Mouse (Mus musculus) kidney, embryonic 15.5 days (tissue): ENCODE measurements at regions not wholly inside any gene's neighbourhood (a gene's known extent, or its start where the extent isn't known, plus 50 kb on each side); places are given as distances from the start of the nearest gene placed in this dataset.

Experiments
- ATAC-seq: fragments of 200-750 bp; cut with Nextera tagmentation; replicated peaks from 2 replicates; pipeline ENCODE4 v1.8.0; 2017; ENCODE audit warnings: moderate TSS enrichment; ENCODE audit not compliant: low FRiP score
- H3K27ac ChIP-seq: fragments of 300-500 bp; sonication (generic); 2 replicates; pipeline ENCODE4 v1.5.1; 2015; ENCODE audit warnings: mild to moderate bottlenecking, inconsistent platforms
- H3K27me3 ChIP-seq: fragments of 300-500 bp; sonication (generic); 2 replicates; pipeline ENCODE4 v1.6.1; 2015; ENCODE audit warnings: inconsistent platforms
- H3K36me3 ChIP-seq: fragments of 300-500 bp; sonication (generic); 2 replicates; pipeline ENCODE4 v1.6.1; 2015; ENCODE audit warnings: inconsistent platforms
- H3K4me1 ChIP-seq: fragments of 300-500 bp; sonication (generic); 2 replicates; pipeline ENCODE4 v1.6.1; 2015; ENCODE audit warnings: inconsistent platforms
- H3K4me2 ChIP-seq: fragments of 300-500 bp; sonication (generic); 2 replicates; pipeline ENCODE4 v1.6.1; 2015; ENCODE audit warnings: moderate library complexity, mild to moderate bottlenecking, inconsistent platforms
- H3K4me3 ChIP-seq: fragments of 300-500 bp; sonication (generic); replicated peaks from 2 replicates; pipeline ENCODE4 v1.5.1; 2015; ENCODE audit warnings: mild to moderate bottlenecking, inconsistent platforms
- H3K9ac ChIP-seq: fragments of 300-500 bp; sonication (generic); 2 replicates; pipeline ENCODE4 v1.6.1; 2015; ENCODE audit warnings: mild to moderate bottlenecking, inconsistent platforms
- H3K9me3 ChIP-seq: fragments of 300-500 bp; sonication (generic); replicated peaks from 2 replicates; pipeline ENCODE4 v1.6.1; 2016; ENCODE audit warnings: inconsistent platforms
- WGBS: fragments of 180-500 bp; shearing (Covaris S2); methylation state at CpG from one replicate; pipeline ENCODE4 v1.1.7; 2015; ENCODE audit warnings: mixed read lengths; 5-methylcytosine and 5-hydroxymethylcytosine counted together

- Histone ChIP-seq H3K27me3 (peaks cover 13% of the 10 kb centered on the region; the same call in 1 of the 2 replicates), H3K9ac (no peak overlapping the region), H3K4me1 (peaks cover 23% of the 10 kb centered on the region), H3K9me3 (no peaks in the 10 kb centered on the region), H3K36me3 (no peaks in the 10 kb centered on the region), H3K4me3 (no peak overlapping the region), H3K27ac (no peak overlapping the region), H3K4me2 (no peak overlapping the region)
- WGBS: 88% methylated on average over 9 of the region's 9 CpGs
- ATAC-seq: no peak
Observed at GRCm38 (mm10) chr4:148723208-148723607, 80.1 kb downstream of the Gm572 start.

GRCm38 (mm10) chr4:148723934-148724719 lies 80.1 kb upstream of the Casz1 start:
- peaks cover 13% of the 10 kb centered on the region; the same call in 1 of the 2 replicates for H3K27me3 ChIP-seq
- peak overlapping the region; percentile 83 for H3K4me2 ChIP-seq
- no peaks in the 10 kb centered on the region for H3K9me3 ChIP-seq
- H3K27ac ChIP-seq: 0 out of 2 replicates have a peak overlapping the region, but pooled peaks have one; percentile 9
- ATAC-seq: peak; percentile 70
- 4% methylated on average over 34 of the region's 39 CpGs for WGBS
- no peaks in the 10 kb centered on the region for H3K36me3 ChIP-seq
- H3K4me1 ChIP-seq: peaks cover 23% of the 10 kb centered on the region
- peak overlapping the region; percentile 24; the same call in 1 of the 2 replicates for H3K9ac ChIP-seq
- peak overlapping the region; percentile 43 for H3K4me3 ChIP-seq

- ATAC-seq: no peak
- H3K9me3 ChIP-seq: no peaks in the 10 kb centered on the region
- H3K27me3 ChIP-seq: peaks cover 8% of the 10 kb centered on the region; the same call in 1 of the 2 replicates
- no peaks in the 10 kb centered on the region for H3K36me3 ChIP-seq
- no peak overlapping the region for H3K4me3 ChIP-seq
- H3K4me1 ChIP-seq: peaks cover 26% of the 10 kb centered on the region
- H3K27ac ChIP-seq: no peak overlapping the region
- no peak overlapping the region for H3K9ac ChIP-seq
- no peak overlapping the region for H3K4me2 ChIP-seq
- WGBS: 66% methylated on average over 5 of the region's 5 CpGs
Observed at GRCm38 (mm10) chr4:148728800-148729199, 75.4 kb upstream of the Casz1 start.

- 64% methylated on average over 3 of the region's 3 CpGs for WGBS
- ATAC-seq: no peak
- no peaks in the 10 kb centered on the region for H3K36me3 ChIP-seq
Observed at GRCm38 (mm10) chr4:148731586-148731985, 72.6 kb upstream of the Casz1 start.

GRCm38 (mm10) chr4:148734061-148734460 lies 70.2 kb upstream of the Casz1 start:
- H3K27ac ChIP-seq: no peak overlapping the region
- H3K9me3 ChIP-seq: no peaks in the 10 kb centered on the region
- no peak overlapping the region for H3K4me2 ChIP-seq
- H3K9ac ChIP-seq: no peak overlapping the region
- ATAC-seq: no peak
- no peak overlapping the region for H3K4me3 ChIP-seq
- peaks cover 44% of the 10 kb centered on the region for H3K4me1 ChIP-seq
- peaks cover 22% of the 10 kb centered on the region; the same call in 1 of the 2 replicates for H3K27me3 ChIP-seq
- WGBS: 69% methylated on average over 9 of the region's 9 CpGs
- no peaks in the 10 kb centered on the region for H3K36me3 ChIP-seq

More at GRCm38 (mm10) chr4:148731586-148731985, 72.6 kb upstream of the Casz1 start:
- Histone ChIP-seq H3K27me3 (peaks cover 10% of the 10 kb centered on the region; the same call in 1 of the 2 replicates), H3K27ac (no peak overlapping the region), H3K9me3 (no peaks in the 10 kb centered on the region), H3K4me2 (no peak overlapping the region), H3K4me1 (peaks cover 33% of the 10 kb centered on the region), H3K4me3 (no peak overlapping the region), H3K9ac (no peak overlapping the region)

- no peak overlapping the region for H3K4me2 ChIP-seq
- H3K4me3 ChIP-seq: no peak overlapping the region
- no peak overlapping the region for H3K9ac ChIP-seq
- 0 out of 2 replicates have a peak, but pooled peaks have one; percentile 17 for ATAC-seq
- H3K27me3 ChIP-seq: peaks cover 26% of the 10 kb centered on the region; the same call in 1 of the 2 replicates
- H3K27ac ChIP-seq: no peak overlapping the region
- 26% methylated on average over 12 of the region's 12 CpGs for WGBS
- peaks cover 45% of the 10 kb centered on the region for H3K4me1 ChIP-seq
- H3K36me3 ChIP-seq: no peaks in the 10 kb centered on the region
- H3K9me3 ChIP-seq: no peaks in the 10 kb centered on the region
Observed at GRCm38 (mm10) chr4:148734547-148734946, 69.7 kb upstream of the Casz1 start.

GRCm38 (mm10) chr4:148738601-148739530 lies 65.4 kb upstream of the Casz1 start:
- H3K36me3 ChIP-seq: no peaks in the 10 kb centered on the region
- no peak overlapping the region for H3K4me3 ChIP-seq
- no peak overlapping the region for H3K9ac ChIP-seq
- no peak overlapping the region for H3K4me2 ChIP-seq
- peaks cover 55% of the 10 kb centered on the region for H3K4me1 ChIP-seq
- no peak overlapping the region for H3K27ac ChIP-seq
- no peak for ATAC-seq
- WGBS: 54% methylated on average over 13 of the region's 13 CpGs
- peaks cover 38% of the 10 kb centered on the region for H3K27me3 ChIP-seq
- no peaks in the 10 kb centered on the region for H3K9me3 ChIP-seq

GRCm38 (mm10) chr4:148742549-148743413 lies 61.4 kb upstream of the Casz1 start:
- Histone ChIP-seq H3K4me2 (peak overlapping the region; percentile 97), H3K27me3 (peaks cover 40% of the 10 kb centered on the region), H3K27ac (no peak overlapping the region), H3K4me1 (peaks cover 29% of the 10 kb centered on the region), H3K36me3 (no peaks in the 10 kb centered on the region), H3K4me3 (peak overlapping the region; percentile 56), H3K9me3 (no peaks in the 10 kb centered on the region), H3K9ac (peak overlapping the region; percentile 61)
- peak; percentile 50; the same call in 1 of the 2 replicates for ATAC-seq
- WGBS: 4% methylated on average over 62 of the region's 65 CpGs

GRCm38 (mm10) chr4:148743414-148743844 lies 60.8 kb upstream of the Casz1 start:
- WGBS: 23% methylated on average over 11 of the region's 11 CpGs
- H3K4me3 ChIP-seq: peak overlapping the region; percentile 56; the same call in 1 of the 2 replicates
- peaks cover 29% of the 10 kb centered on the region for H3K4me1 ChIP-seq
- H3K9me3 ChIP-seq: no peaks in the 10 kb centered on the region
- peak overlapping the region; percentile 97 for H3K4me2 ChIP-seq
- H3K36me3 ChIP-seq: no peaks in the 10 kb centered on the region
- H3K27ac ChIP-seq: no peak overlapping the region
- H3K9ac ChIP-seq: no peak overlapping the region
- peaks cover 34% of the 10 kb centered on the region for H3K27me3 ChIP-seq
- no peak for ATAC-seq

- Histone ChIP-seq H3K27me3 (peaks cover 34% of the 10 kb centered on the region), H3K4me3 (no peak overlapping the region), H3K9me3 (no peaks in the 10 kb centered on the region), H3K4me2 (no peak overlapping the region), H3K27ac (no peak overlapping the region), H3K4me1 (peaks cover 29% of the 10 kb centered on the region), H3K9ac (no peak overlapping the region), H3K36me3 (no peaks in the 10 kb centered on the region)
- no peak for ATAC-seq
- 58% methylated on average over 8 of the region's 8 CpGs for WGBS
Observed at GRCm38 (mm10) chr4:148744053-148744452, 60.2 kb upstream of the Casz1 start.
